Mouse (Mus musculus) ovary, adult 18-20 months (tissue): ENCODE measurements around the gene Minpp1.

Experiments used
- DNase-seq: peaks from one replicate; pipeline ENCODE4 v3.0.0; 2022; ENCODE audit warnings: low spot score, mixed read lengths

The Minpp1 gene

GRCm38 (mm10) chr19:32489166-32489895, 3.8 kb downstream of the Minpp1 start:
- no peak for DNase-seq

GRCm38 (mm10) chr19:32490976-32491375, 5.4 kb downstream of the Minpp1 start:
- DNase-seq = no peak

- no peak for DNase-seq
These were observed 6.8 kb downstream of the Minpp1 start for GRCm38 (mm10) chr19:32492339-32492738.

GRCm38 (mm10) chr19:32492981-32493380, 7.4 kb downstream of the Minpp1 start:
- no peak for DNase-seq

GRCm38 (mm10) chr19:32493471-32493870, 7.9 kb downstream of the Minpp1 start:
- no peak for DNase-seq

- DNase-seq = no peak
These were observed 9.0 kb downstream of the Minpp1 start for GRCm38 (mm10) chr19:32494611-32495010.

- no peak for DNase-seq
These were observed 9.5 kb downstream of the Minpp1 start for GRCm38 (mm10) chr19:32495034-32495433.

- no peak for DNase-seq
These were observed 11.8 kb downstream of the Minpp1 start for GRCm38 (mm10) chr19:32497411-32497810.

GRCm38 (mm10) chr19:32498002-32498401, 12.4 kb downstream of the Minpp1 start:
- DNase-seq = no peak

GRCm38 (mm10) chr19:32501414-32501813, 15.8 kb downstream of the Minpp1 start:
- DNase-seq = no peak

- no peak for DNase-seq
These were observed 20.5 kb downstream of the Minpp1 start for GRCm38 (mm10) chr19:32506081-32506480.

GRCm38 (mm10) chr19:32506514-32506913, 20.9 kb downstream of the Minpp1 start:
- DNase-seq = no peak

- DNase-seq = no peak
These were observed 21.5 kb downstream of the Minpp1 start for GRCm38 (mm10) chr19:32507100-32507499.

GRCm38 (mm10) chr19:32507526-32507925, 22.0 kb downstream of the Minpp1 start:
- DNase-seq = no peak

GRCm38 (mm10) chr19:32510267-32510666, 24.7 kb downstream of the Minpp1 start:
- no peak for DNase-seq

GRCm38 (mm10) chr19:32510962-32511361, 25.4 kb downstream of the Minpp1 start:
- no peak for DNase-seq

GRCm38 (mm10) chr19:32512518-32512917, 26.9 kb downstream of the Minpp1 start:
- no peak for DNase-seq

GRCm38 (mm10) chr19:32516575-32516974, 31.0 kb downstream of the Minpp1 start:
- no peak for DNase-seq

GRCm38 (mm10) chr19:32521446-32521845, 35.9 kb downstream of the Minpp1 start:
- DNase-seq = no peak

- DNase-seq = no peak
These were observed 36.7 kb downstream of the Minpp1 start for GRCm38 (mm10) chr19:32522247-32522646.

GRCm38 (mm10) chr19:32522753-32523307, 37.3 kb downstream of the Minpp1 start:
- DNase-seq = no peak

- no peak for DNase-seq
These were observed 38.4 kb downstream of the Minpp1 start for GRCm38 (mm10) chr19:32523769-32524515.

GRCm38 (mm10) chr19:32524516-32524860, 38.9 kb downstream of the Minpp1 start:
- DNase-seq = no peak
